Mouse (Mus musculus): ENCODE data around the gene D130052B06Rik. TPM values are rescaled to one million over a fixed set of nuclear protein-coding genes. Genes with fewer than 3 reads are reported as not detected.

D130052B06Rik gene
- total RNA-seq, 2 experiments from 2014 or later, result not detected

DNA sequence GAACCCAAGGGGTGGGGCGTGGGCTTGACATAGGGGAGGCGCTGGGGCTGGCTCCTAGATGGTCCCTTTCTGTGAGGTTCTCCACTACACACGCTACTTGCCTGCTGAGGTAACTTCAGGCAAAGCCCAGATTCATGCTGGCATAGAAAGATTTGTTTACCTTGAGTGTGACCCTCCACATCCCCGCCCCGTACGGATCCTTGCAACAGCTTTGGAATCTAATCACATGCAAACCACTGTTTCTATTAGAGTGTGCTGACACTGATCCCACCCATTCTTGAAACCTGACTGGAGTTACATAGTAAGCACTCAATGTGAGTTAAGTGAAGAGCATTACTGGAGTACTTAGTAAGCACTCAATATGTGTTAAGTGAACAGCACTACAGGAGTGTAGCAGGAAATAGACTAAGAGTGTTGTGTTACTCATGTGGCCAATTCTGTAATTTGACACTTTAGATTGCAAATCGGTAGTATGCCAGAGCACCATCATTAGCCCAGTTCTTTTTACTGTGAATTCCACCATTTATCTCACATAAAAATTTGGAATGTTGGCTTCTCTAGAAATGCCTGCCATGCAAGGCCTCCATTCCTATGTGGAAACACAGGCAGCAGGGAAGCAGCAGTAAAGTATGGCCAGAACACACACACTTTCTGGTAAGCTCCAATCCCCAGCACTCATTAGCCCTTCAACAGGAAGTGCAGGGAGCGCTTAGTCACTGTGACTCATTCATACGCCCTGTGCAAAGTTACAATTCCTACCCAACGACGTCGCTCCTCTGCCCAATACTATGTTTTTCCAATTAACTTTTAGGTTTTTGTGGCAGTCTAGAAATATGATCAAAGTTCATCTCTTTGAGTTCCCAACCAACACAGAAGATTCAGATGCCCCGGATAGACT is 61.2 kb downstream of the D130052B06Rik start:
- ATAC-seq (replicated peaks; ENCODE audit: poor library complexity), result peak; percentile 81

DNA sequence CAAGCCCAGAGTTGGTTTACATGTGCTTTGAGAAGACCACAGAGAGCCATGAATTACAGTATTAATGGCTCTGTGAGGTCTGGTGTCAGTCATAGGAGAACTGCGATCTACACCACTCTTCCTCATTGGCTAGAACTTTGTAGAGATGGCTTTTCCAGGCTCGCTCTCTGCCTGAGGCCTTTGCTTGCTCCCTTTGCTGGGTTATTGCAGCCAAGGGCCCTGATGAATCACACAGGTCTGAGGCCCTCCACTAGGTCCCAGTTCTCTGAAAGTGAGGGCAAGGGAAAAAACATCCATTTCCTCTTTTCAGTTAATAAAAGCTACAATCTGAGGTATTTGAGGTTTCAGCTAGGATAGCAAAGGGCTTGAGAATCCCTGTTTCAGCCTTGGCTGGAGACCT is 64.5 kb downstream of the D130052B06Rik start:
- no peak for ATAC-seq (replicated peaks; ENCODE audit: poor library complexity)

DNA sequence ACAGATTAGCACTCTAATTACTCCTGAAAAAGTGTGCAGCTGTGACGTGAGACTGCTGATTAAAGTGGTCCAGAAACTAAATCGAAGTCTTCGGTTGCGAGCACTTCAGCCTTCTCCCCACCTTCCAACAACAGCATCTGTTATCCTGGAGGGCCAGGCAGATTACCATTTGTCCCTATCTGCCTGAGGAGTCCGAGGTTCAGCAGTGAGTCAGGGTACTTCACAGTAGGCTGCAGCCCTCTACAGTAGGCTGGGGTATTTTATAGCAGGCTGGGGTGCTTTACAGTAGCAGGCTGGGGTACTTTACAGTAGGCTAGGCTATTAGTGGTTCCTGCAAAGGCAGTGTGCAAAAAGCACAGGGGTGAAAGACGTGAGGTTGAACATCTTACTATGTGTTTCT is 69.3 kb downstream of the D130052B06Rik start:
- no peak for ATAC-seq (replicated peaks; ENCODE audit: poor library complexity)

- no peak for ATAC-seq (replicated peaks; ENCODE audit: poor library complexity)
These were observed 71.2 kb downstream of the D130052B06Rik start for GRCm38 (mm10) chr11:33670105-33670965.

Other genes starting within 250 kb of the D130052B06Rik start
- 2.6 and 5.2 TPM in 2 replicates for gene Ranbp17, start 85.6 kb upstream of the D130052B06Rik start, total RNA-seq (2015)
- gene Ranbp17, start 85.6 kb upstream of the D130052B06Rik start, total RNA-seq (2017), result 2.6 and 3.5 TPM in 2 replicates
- gene Gabrp, start 20.3 kb upstream of the D130052B06Rik start, total RNA-seq (2015), result not detected in 2 replicates
- not detected in 2 replicates for gene Gabrp, start 20.3 kb upstream of the D130052B06Rik start, total RNA-seq (2017)

Data from megakaryocyte progenitor cell, adult 5-6 weeks (primary cell).